Mouse (Mus musculus): ENCODE results near the gene Arhgef33. TPM values are rescaled to one million over a fixed set of nuclear protein-coding genes. Genes with fewer than 3 reads are reported as not detected.
"Not testable (repeated sequence)": the region's sequence is repeated elsewhere in the genome, so short reads cannot be mapped to it uniquely, and the experiment has no call there.

The Arhgef33 gene
- total RNA-seq, 2 experiments from 2014 or later: 2.4 to 2.6 TPM

DNA sequence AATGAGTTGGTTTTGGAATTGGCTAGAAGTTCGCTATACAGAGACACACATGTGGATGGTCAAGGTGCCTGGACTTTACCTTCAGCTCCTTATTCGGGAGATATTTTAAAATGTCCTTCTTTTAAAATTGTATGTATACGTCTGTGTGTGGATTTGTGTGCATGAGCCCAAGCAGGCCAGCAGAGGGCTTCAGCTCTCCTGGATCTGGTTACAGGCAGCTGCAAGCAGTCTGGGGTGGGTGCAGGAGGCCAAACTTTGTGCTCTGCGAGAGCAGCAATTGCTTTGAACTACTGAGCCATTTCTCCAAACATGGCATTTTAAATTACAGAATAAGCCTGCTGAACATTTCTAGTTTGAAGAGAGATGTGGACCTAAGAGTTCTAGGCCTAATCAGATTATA, 38.1 kb downstream of the Arhgef33 start:
- peak in 1 of 2 experiments; percentile 17 for DNase-seq (ENCODE audit: low spot score in 2 of 2)

- DNase-seq (ENCODE audit: low spot score in 2 of 2): no peak
Measured at GRCm38 (mm10) chr17:80346591-80347125, 39.5 kb downstream of the Arhgef33 start.

GRCm38 (mm10) chr17:80347234-80347633, 40.0 kb downstream of the Arhgef33 start:
- DNase-seq (ENCODE audit: low spot score in 2 of 2): no peak

DNA sequence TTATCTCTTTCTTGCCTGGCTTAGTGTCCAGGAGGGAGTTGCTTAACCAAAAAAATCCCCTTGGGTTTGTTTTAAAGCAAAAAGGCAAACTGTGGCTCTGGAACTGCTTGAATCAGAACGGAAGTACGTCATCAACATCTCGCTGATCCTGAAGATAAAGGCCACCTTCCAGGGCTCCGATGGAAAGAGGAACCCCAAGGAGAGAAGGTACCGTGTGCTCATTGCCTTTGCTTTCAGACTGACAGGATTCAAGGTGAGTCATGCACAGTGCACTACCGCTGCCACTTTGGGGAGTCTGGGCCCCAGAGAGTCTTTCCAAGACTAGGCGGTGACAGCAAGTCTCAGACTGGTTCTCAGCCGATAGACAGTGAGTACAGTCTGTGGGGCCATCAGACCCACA, 53.0 kb downstream of the Arhgef33 start:
- DNase-seq (ENCODE audit: low spot score in 2 of 2): no peak

DNA sequence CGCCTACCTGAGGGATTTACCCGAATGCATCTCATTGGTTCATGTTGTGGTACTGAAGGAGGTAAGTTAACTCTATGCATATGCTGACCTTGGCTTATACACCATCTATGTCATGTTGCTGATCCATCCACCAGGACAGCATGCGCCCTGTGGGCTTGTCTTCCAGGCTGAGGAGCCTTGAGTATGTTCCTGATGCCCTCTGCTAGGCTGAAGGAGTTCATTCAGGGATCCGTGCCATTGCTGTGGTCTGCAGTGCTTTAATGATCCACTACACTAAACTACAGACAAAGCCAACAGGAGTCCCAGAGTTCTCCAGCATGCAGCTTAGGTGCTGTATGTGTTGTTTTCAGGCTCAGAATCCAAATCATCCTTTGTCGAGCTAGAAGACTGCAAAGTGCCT, 60.1 kb downstream of the Arhgef33 start:
- DNase-seq (ENCODE audit: low spot score in 2 of 2): peak; percentile 12 to 20

DNA sequence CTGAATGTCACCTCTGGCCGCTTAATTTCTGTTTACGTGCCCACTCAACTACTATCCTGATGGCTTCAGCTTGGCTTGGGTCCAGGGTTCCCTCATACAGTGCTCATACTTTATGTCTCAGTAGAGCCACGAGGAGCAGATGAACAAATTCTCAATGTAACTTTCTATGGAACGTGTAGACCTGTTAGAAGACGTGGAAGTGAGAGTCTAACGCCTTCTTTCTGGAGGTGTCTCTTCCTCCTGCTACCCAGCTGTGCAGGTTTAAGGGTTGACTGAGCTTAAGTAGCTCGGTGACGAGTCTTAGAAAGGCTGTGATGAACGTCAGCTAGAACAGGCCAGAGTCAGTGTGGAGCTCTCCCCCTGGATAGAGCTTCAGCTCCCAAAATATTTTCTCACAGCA, 61.4 kb downstream of the Arhgef33 start:
- no peak for DNase-seq (ENCODE audit: low spot score in 2 of 2)

GRCm38 (mm10) chr17:80372989-80373725, 66.0 kb downstream of the Arhgef33 start, which contains the start of gene Gm10190:
Gene Gm10190 (minus strand): TSS chr17:80373541.
- DNase-seq (ENCODE audit: low spot score in 2 of 2): peak; percentile 77 to 87

- DNase-seq (ENCODE audit: low spot score in 2 of 2): no peak
Measured at GRCm38 (mm10) chr17:80373726-80374096, 66.5 kb downstream of the Arhgef33 start.

GRCm38 (mm10) chr17:80378386-80378785, 71.2 kb downstream of the Arhgef33 start:
- not testable (repeated sequence) for DNase-seq (ENCODE audit: low spot score in 2 of 2)

- no peak for DNase-seq (ENCODE audit: low spot score in 2 of 2)
Measured at GRCm38 (mm10) chr17:80385671-80386070, 78.5 kb downstream of the Arhgef33 start.

GRCm38 (mm10) chr17:80390024-80390423, 82.8 kb downstream of the Arhgef33 start:
- no peak for DNase-seq (ENCODE audit: low spot score in 2 of 2)

- peak; percentile 27 to 48 for DNase-seq (ENCODE audit: low spot score in 2 of 2)
Measured at GRCm38 (mm10) chr17:80391423-80392403, 84.5 kb downstream of the Arhgef33 start.

DNA sequence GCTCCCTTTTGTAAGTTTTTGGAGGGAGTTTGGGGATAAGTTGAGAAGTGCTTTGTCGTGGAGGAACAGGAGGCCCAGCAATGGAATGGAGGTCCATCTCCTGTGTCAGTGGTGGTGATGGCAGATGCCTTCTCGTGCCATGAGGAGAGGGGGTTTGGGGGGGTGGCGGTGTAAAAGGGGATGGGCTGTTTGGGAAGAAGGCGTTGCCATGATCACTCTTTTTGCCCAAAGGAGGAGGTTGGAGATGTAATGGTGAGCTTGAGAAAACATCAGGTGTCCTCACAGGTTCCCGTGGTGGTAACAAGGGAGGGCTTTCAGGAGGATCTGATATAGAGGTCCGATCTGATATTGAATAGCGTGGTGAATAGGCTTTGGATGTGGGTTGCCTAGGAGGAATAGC, 91.0 kb downstream of the Arhgef33 start:
- no peak for DNase-seq (ENCODE audit: low spot score in 2 of 2)

DNA sequence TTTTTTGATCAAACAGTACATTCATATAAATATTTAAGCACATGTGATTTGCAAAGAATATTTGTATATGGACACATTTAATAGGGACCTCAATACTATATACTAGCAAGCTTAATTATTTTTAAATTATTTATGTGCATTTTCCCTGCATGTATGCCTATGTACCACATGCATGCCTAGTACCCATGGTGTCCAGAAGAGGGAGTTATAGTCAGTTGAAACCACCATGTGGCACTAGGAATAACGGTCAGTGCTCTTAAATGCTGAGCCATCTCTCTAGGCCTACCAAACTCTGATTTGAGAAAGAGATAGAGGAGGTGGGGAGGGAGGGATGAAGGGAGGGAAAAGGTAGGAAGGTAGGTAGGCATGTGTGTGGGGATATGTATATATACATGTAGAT, 104.0 kb downstream of the Arhgef33 start:
- DNase-seq (ENCODE audit: low spot score in 2 of 2): no peak

GRCm38 (mm10) chr17:80418572-80419210, 111.5 kb downstream of the Arhgef33 start:
- DNase-seq (ENCODE audit: low spot score in 2 of 2): no peak

DNA sequence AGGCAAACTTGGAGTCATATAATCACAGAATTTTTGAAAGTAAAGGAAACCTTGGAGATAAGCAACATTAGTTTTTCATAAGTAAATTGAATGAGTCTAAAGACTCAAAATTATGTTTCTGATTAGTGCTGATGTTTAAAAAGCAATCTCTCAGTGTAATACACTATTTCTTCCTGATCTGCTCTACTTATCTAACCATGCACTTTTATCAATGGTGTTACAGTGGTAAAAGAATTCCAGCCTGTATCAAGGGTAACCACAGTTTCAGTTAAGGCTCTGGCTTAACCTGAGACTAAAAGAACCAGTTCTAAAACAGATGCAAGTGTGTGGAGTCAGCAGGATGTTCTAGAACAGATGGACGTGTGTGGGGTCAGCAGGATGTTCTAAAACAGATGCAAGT, 113.8 kb downstream of the Arhgef33 start:
- DNase-seq (ENCODE audit: low spot score in 2 of 2): no peak

DNA sequence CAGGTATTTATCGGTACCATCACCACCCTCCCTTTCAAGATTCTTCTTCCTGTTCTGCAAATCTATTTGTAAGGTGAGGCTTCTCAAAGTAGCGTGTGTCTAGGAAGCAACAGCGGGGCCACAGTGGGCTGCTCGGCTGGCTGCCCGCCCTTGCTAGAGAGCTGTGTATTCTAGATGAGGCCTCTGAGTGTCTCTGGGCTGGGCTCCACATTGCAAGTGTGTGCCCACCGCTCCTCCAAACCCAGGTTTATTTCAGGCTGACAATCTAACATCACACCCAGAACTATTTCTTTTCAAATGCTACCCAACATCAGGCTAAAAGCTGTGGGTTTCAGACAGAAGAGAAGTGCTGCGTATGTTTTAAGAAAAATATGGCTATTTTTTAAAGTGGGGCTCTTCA, 119.0 kb downstream of the Arhgef33 start:
- no peak for DNase-seq (ENCODE audit: low spot score in 2 of 2)

- DNase-seq (ENCODE audit: low spot score in 2 of 2): no peak
Measured at GRCm38 (mm10) chr17:80426901-80427300, 119.7 kb downstream of the Arhgef33 start.

DNA sequence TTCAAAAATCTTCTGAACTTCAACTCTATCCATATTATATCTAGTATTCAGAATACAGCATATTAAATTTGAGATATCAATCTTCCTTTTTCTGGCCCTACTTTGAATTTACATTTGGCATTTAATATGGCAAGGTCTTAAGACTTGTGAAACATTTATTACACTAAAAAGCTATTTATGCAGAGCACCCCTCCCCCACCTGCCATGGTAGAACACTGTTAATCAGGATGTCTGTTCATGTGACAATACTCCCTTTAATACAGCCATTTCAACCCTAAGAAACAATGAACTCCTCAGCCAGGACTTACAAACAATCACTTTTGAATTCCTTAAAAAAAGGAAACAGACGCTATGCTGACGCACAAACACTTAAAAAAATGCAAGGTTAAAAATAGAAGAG, 120.8 kb downstream of the Arhgef33 start:
- no peak for DNase-seq (ENCODE audit: low spot score in 2 of 2)

- no peak for DNase-seq (ENCODE audit: low spot score in 2 of 2)
Measured at GRCm38 (mm10) chr17:80431997-80432396, 124.8 kb downstream of the Arhgef33 start.

DNA sequence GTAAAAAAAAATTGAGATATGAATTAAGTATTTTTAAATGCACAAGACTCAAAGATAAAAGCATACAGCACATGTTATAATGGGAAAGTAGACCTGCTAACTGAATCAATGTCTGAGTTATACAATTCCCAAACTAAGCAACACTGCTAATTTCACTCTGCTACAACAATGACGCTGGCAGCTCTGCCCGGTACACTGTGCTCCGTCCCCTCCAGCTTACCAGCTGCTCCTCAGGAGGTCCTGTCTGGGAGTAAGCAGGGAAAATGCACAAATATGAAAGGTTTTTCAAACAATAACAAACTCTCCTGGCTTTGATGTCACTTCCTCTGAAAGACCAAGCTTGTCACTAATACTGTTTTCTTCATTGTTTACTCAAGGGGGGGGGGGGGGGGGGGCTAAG, 127.2 kb downstream of the Arhgef33 start:
- DNase-seq (ENCODE audit: low spot score in 2 of 2): no peak

Measured in layer of hippocampus, postnatal 10 days (tissue).